Mouse (Mus musculus) C2C12 (cell line): ENCODE measurements around the gene Ptges. TPM values are rescaled to one million over a fixed set of nuclear protein-coding genes. Genes with fewer than 3 reads are reported as not detected.

Experiments
- H3K27me3 ChIP-seq: one replicate; pipeline ENCODE4 v1.6.1; 2011; ENCODE audit not compliant: control insufficient read depth, insufficient read depth, insufficient read length
- H3K36me3 ChIP-seq: one replicate; pipeline ENCODE4 v1.6.1; 2011; ENCODE audit not compliant: control insufficient read depth, insufficient read depth
- H3K4me3 ChIP-seq: one replicate; pipeline ENCODE4 v1.5.1; 2011; ENCODE audit warnings: mild to moderate bottlenecking, control low read depth; ENCODE audit not compliant: poor library complexity, insufficient read depth, severe bottlenecking
- H3K79me2 ChIP-seq: one replicate; pipeline ENCODE4 v1.6.1; 2011; ENCODE audit not compliant: control insufficient read depth, insufficient read depth
- H3K79me3 ChIP-seq: one replicate; pipeline ENCODE4 v1.6.1; 2011; ENCODE audit warnings: low read depth, control low read depth
- H3ac ChIP-seq: one replicate; pipeline ENCODE3; 2011; ENCODE audit warnings: low read depth; ENCODE audit not compliant: control insufficient read depth, insufficient read length
- CEBPB ChIP-seq: IDR thresholded peaks from one replicate; pipeline ENCODE4 v1.6.1; 2011; ENCODE audit warnings: low read depth, mild to moderate bottlenecking, control low read depth, moderate library complexity
- CTCF ChIP-seq: IDR thresholded peaks from one replicate; pipeline ENCODE4 v1.5.1; 2011; ENCODE audit not compliant: control insufficient read depth, insufficient read depth, insufficient read length
- FOSL1 ChIP-seq: IDR thresholded peaks from one replicate; pipeline ENCODE4 v1.8.0; 2011; ENCODE audit warnings: mild to moderate bottlenecking, low read length; ENCODE audit not compliant: poor library complexity, insufficient read depth, severe bottlenecking
- MAX ChIP-seq: IDR thresholded peaks from one replicate; pipeline ENCODE4 v1.6.1; 2011; ENCODE audit warnings: mild to moderate bottlenecking, control low read depth
- MYOD1 ChIP-seq: IDR thresholded peaks from one replicate; pipeline ENCODE4 v1.6.1; 2011; ENCODE audit warnings: low read depth; ENCODE audit not compliant: control insufficient read depth, insufficient read length
- MYOG ChIP-seq: IDR thresholded peaks from one replicate; pipeline ENCODE4 v1.6.1; 2011; ENCODE audit not compliant: control insufficient read depth, insufficient read length; ENCODE audit errors: extremely low read depth
- USF1 ChIP-seq: IDR thresholded peaks from one replicate; pipeline ENCODE4 v1.6.1; 2011; ENCODE audit warnings: low read depth, mild to moderate bottlenecking, control low read depth, moderate library complexity
- long read RNA-seq, 2 experiments: library from polyadenylated mRNA; unstranded; transcript quantifications; one replicate each; pipeline ENCODE4 v2.0.0; 2019 to 2020
- polyA plus RNA-seq: library from polyadenylated mRNA; unstranded; fragments of >200 nt; fragmentation: generic; extraction: Trizol; gene quantifications from one replicate; pipeline ENCODE4 v1.2.1, GENCODE M21; 2012; ENCODE audit warnings: missing spikeins

Gene Ptges
- polyA plus RNA-seq = 0.70 TPM
- long read RNA-seq, experiment 1 = 0 reads
- long read RNA-seq, experiment 2 = 0 reads

DNA sequence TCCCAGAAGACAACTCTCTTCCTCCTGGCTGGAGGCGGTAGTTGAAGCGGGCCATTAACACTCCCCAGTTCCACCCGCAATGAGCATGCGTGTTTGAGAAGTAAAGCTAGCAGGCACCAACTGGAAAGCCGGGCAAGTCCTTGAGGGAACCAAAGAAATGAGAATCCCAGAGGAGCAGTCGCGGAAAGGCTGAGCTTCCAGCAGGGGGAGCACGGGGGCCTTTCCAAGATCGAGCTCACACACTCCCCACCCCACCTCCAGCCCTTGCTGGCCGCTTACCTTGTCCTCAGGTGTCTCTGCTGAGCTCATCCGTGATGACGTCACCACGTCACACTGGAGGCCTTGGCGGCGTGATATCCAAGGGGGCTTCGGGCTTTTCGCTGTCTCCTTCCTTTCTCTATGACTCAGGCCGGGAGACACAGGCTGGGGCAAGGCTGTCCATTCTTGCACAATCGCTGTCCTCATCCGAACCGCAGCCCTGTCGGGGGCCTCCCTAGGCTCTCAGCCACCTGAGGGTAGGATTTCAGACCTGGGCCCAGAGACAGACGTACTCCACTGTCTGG lies at the start of gene Ptges:
Gene Ptges, minus strand, starts transcription at position 381 of the 563 bp plus-strand sequence.
- Histone ChIP-seq H3K79me2 (no peaks in the 10 kb centered on the region), H3K4me3 (peak within 1 kb of the TSS; percentile 25)

DNA sequence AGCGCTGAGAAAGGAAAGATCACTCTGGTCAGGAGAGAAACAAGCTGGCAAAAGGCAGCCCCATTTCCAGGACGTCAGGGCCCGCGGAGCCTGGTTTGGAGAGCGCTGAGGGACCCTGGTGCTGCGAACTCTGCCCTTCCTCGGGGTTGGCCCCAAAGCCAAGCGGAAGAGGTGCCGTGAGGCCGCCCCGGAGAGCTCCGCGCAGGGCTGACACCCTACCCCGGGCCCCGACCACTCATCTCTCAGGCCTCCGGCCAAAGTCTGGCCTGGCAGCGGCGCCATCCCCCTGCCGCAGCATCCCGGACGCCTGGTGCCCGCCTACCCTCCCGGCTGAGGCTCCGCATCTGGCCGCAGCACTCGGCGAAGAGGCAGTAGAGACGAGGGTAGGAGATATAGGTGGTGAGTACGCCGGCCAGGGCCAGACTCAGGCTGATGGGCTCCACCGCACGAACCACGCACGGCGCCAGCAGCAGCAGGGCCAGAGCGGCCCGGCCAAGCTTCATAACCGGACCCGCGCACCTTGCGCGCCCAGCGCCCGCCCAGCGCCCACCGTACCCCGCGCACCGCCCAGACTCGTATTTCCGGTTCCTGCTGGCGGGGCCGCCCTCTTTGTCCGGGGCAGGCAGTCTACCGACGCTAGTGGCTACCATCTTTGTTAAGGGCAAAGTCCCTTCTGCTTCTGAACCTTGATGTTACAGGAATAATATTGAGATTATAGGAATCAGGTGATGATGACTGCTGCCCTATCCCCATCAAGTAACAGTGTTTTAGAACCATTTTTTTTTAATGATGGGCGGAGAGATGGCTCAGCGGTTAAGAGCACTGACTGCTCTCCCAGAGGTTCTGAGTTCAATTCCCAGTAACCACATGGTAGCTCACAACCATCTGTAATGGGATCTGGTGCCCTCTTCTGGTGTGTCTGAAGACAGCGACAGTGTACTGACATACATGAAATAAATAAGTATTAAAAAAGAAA lies 38.0 kb upstream of the Ptges start, which contains the start of gene Tor1a:
Gene Tor1a, minus strand, starts transcription at position 582 of the 976 bp plus-strand sequence.
- Histone ChIP-seq H3K4me3 (peak within 1 kb of the TSS; percentile 85), H3K36me3 (peaks cover 53% of the 10 kb centered on the region), H3K79me2 (peaks cover 37% of the 10 kb centered on the region), H3ac (peak within 1 kb of the TSS; percentile 87), H3K27me3 (no peaks in the 10 kb centered on the region), H3K79me3 (peaks cover 27% of the 10 kb centered on the region)
- TF ChIP-seq FOSL1 (no peak), CEBPB (no peak), MYOG (no peak), MAX (peak; percentile 32), USF1 (no peak)

More for the DNA sequence above, at the start of gene Ptges:
- TF ChIP-seq MAX (no peak), CEBPB (peak; percentile 97)
- no peaks in the 10 kb centered on the region for H3K79me3 ChIP-seq
- no peaks in the 10 kb centered on the region for H3K27me3 ChIP-seq
- H3K36me3 ChIP-seq = no peaks in the 10 kb centered on the region
- H3ac ChIP-seq = peak within 1 kb of the TSS; percentile 23

DNA sequence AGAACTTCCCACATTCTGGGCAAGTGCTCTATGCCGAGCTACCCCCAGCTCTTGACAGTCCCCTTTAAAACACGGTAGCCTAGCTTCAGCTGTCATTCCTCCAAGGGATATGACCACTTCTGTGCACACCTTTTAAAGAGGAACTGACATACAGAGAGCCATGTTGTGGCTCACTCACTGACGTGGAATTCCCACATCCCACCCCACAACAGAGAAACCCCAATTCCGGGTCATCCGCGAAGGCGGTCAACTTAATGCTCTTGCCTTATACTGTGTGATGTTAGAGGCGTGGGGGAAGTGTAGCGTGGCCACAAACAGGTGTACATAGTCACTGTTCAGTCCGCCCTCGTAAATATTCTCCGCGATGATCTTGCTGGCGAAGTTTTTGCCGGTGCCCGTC lies 37.2 kb upstream of the Ptges start:
- H3K4me3 ChIP-seq = peak overlapping the region; percentile 85
- peaks cover 27% of the 10 kb centered on the region for H3K79me3 ChIP-seq
- H3K36me3 ChIP-seq = peaks cover 46% of the 10 kb centered on the region
- H3K27me3 ChIP-seq = no peaks in the 10 kb centered on the region
- H3ac ChIP-seq = peak overlapping the region; percentile 87
- peaks cover 37% of the 10 kb centered on the region for H3K79me2 ChIP-seq
- no peak for TF ChIP-seq MAX
- TF ChIP-seq USF1 = no peak
- peak; percentile 18 for TF ChIP-seq MYOD1
- no peak for TF ChIP-seq MYOG
- TF ChIP-seq CEBPB = no peak
- no peak for TF ChIP-seq FOSL1

DNA sequence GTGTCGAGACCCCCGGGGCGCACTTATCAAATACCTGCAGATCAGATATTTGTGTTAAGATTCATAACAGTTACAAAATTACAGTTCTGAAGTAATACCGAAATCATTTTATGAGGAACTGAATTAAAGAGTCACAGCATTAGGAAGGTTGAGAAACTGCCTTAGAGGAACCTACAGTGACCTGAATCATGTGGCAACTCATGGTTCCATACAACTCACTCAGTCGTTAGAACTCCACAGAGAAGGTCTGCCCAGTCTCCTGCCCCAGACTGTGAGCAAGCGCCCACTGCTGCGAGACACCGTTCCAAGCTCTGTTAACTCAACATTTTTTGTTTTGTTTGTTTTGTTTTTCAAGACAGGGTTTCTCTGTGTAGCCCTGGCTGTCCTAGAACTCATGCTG lies 36.0 kb upstream of the Ptges start:
- H3K4me3 ChIP-seq = no peak overlapping the region
- H3K79me3 ChIP-seq = peaks cover 27% of the 10 kb centered on the region
- no peak for TF ChIP-seq USF1
- H3K79me2 ChIP-seq = peaks cover 37% of the 10 kb centered on the region
- H3ac ChIP-seq = no peak overlapping the region
- H3K27me3 ChIP-seq = no peaks in the 10 kb centered on the region
- H3K36me3 ChIP-seq = peaks cover 41% of the 10 kb centered on the region

DNA sequence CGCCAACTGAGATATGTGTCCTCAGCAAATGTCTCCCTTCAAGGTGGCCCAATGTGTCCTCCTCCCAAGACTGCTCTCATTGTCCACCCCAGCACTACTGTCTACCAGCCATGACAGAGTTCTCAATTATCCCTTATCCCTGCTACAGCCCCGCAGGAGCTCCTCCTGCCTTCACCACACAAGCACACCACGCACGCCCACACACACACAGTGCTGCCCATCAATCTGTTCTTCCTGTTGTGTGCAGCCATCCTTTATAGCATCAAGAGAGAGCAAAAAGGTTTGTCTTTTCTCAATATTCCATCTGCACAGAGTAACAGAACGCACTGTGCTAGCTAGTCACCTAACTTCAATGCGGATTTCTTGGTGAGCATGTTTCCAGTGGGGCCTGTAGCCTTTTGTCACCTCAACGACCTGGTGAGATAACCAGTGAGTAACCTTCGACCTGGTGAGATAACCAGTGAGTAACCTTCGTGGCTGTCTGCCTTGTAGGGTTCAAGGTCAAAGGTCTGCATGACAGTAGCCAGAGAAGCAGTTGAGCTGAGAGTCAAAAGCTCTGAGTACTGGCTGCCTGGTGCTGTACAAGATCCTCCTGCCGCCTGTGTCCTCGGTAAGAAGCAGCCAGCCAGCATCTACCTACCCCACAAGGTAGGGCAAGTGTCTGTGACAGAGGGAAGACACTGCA lies 33.0 kb upstream of the Ptges start:
- Histone ChIP-seq H3K79me2 (peaks cover 52% of the 10 kb centered on the region), H3K36me3 (peaks cover 69% of the 10 kb centered on the region), H3K4me3 (no peak overlapping the region), H3K27me3 (no peaks in the 10 kb centered on the region), H3K79me3 (peaks cover 28% of the 10 kb centered on the region), H3ac (no peak overlapping the region)
- TF ChIP-seq MAX (no peak), CEBPB (no peak), USF1 (no peak), MYOD1 (no peak), CTCF (no peak), FOSL1 (no peak), MYOG (no peak)

DNA sequence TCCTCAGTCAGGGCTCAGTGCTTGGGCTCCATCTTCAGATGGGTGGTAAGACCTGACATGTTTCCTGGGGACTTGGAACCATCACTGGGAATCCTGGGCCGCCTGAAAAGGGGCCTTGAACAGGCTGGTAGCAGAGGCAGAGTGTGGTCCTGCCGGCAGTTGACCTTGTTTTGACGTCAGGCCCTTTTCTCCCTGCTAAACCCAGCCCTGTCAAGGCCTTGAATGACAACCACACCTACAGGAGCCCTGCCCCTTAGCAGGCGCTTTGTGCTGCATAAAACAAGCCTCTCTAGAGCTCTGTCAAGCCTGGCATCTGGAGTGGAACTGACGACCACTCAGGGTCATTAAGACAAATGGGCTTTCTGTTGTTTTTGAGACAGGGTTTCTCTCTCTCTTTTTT lies 30.2 kb upstream of the Ptges start:
- Histone ChIP-seq H3K4me3 (no peak overlapping the region), H3K79me2 (peaks cover 52% of the 10 kb centered on the region), H3K27me3 (no peaks in the 10 kb centered on the region), H3K79me3 (peaks cover 23% of the 10 kb centered on the region), H3ac (no peak overlapping the region), H3K36me3 (peaks cover 84% of the 10 kb centered on the region)
- no peak for TF ChIP-seq USF1
- TF ChIP-seq CEBPB = no peak
- TF ChIP-seq MYOG = no peak
- no peak for TF ChIP-seq MAX
- no peak for TF ChIP-seq CTCF
- no peak for TF ChIP-seq FOSL1
